Mouse (Mus musculus) kidney, embryonic 14.5 days (tissue): Measurements from ENCODE around the gene Slc25a47. TPM values are rescaled to one million over a fixed set of nuclear protein-coding genes. Genes with fewer than 3 reads are reported as not detected.

ENCODE experiments used
- ATAC-seq: fragments of 200-750 bp; cut with Nextera tagmentation; 2 replicates; pipeline ENCODE4 v1.8.0; 2017; ENCODE audit warnings: moderate number of reproducible peaks, mild to moderate bottlenecking, moderate TSS enrichment, moderate library complexity; ENCODE audit not compliant: low FRiP score, low TSS enrichment
- H3K27ac ChIP-seq: fragments of 300-500 bp; sonication (generic); 2 replicates; pipeline ENCODE4 v1.5.1; 2014; ENCODE audit warnings: low read depth, mild to moderate bottlenecking, low read length, moderate library complexity, mixed read lengths
- H3K27me3 ChIP-seq: fragments of 300-500 bp; sonication (generic); 2 replicates; pipeline ENCODE4 v1.6.1; 2014; ENCODE audit warnings: mild to moderate bottlenecking, low read length; ENCODE audit not compliant: control insufficient read depth, insufficient read depth
- H3K36me3 ChIP-seq: fragments of 300-500 bp; sonication (generic); 2 replicates; pipeline ENCODE4 v1.6.1; 2014; ENCODE audit warnings: low read length, mixed read lengths; ENCODE audit not compliant: control insufficient read depth, insufficient read depth
- H3K4me1 ChIP-seq: fragments of 300-500 bp; sonication (generic); 2 replicates; pipeline ENCODE4 v1.6.1; 2014; ENCODE audit warnings: low read length, mixed read lengths; ENCODE audit not compliant: control insufficient read depth, insufficient read depth
- H3K4me2 ChIP-seq: fragments of 300-500 bp; sonication (generic); replicated peaks from 2 replicates; pipeline ENCODE4 v1.6.1; 2014; ENCODE audit warnings: low read depth, mild to moderate bottlenecking, low read length
- H3K4me3 ChIP-seq: fragments of 300-500 bp; sonication (generic); 2 replicates; pipeline ENCODE4 v1.5.1; 2014; ENCODE audit warnings: mild to moderate bottlenecking, low read length
- H3K9ac ChIP-seq: fragments of 300-500 bp; sonication (generic); 2 replicates; pipeline ENCODE4 v1.6.1; 2014; ENCODE audit warnings: low read depth, mild to moderate bottlenecking, low read length, moderate library complexity
- H3K9me3 ChIP-seq: fragments of 300-500 bp; sonication (generic); 2 replicates; pipeline ENCODE4 v1.6.1; 2016; ENCODE audit warnings: low read length; ENCODE audit not compliant: control insufficient read depth
- WGBS: fragments of 180-500 bp; shearing (Covaris S2); extraction: QIAGEN DNeasy Blood & Tissue Kit; methylation state at CpG from one replicate; pipeline ENCODE4 v1.1.7; 2014; 5-methylcytosine and 5-hydroxymethylcytosine counted together
- polyA plus RNA-seq: library from polyadenylated mRNA; unstranded; fragments of >200 nt; fragmentation: Nextera tagmentation; extraction: Ambion mirVana; gene quantifications from 2 replicates; pipeline ENCODE4 v1.2.1, GENCODE M21; 2014

The Slc25a47 gene
- polyA plus RNA-seq, 1 experiment from 2014 or later = 7.6 TPM

DNA sequence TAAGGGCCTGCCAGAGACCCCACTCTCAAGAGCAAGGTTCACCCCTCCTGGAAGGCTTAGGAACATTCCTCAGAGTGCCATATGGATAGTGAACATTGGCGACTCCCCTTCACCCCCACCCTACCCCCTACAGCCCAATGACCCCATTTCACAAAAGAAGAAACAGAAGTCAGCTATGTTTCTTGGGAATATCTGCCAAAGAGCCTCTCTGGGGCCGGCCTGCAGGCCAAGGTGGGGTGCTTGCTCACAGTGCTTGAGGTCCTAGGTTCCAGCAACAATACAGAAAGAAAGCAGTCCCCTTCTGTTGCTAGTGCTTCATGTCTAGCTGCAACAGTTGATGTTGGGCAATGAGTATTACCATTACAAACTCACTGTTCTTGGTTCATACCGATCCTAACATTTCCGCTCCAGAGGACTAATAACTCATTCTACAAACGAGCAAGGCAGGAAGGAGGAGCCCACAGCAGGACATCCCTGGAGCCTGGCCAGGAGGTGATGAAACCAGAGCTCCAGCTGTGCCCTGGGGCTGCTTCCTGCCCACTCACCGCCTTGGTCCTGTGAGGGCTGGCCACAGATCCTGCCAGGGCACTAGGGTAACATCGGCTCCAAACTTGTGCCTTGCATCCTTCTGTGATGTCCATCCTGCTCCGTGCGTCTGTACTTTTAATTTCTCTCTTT is 3.7 kb upstream of the Slc25a47 start:
- 44% methylated on average over 9 of the region's 9 CpGs for WGBS
- no peak overlapping the region for H3K4me2 ChIP-seq
- no peaks in the 10 kb centered on the region for H3K27me3 ChIP-seq
- no peak overlapping the region for H3K27ac ChIP-seq
- H3K36me3 ChIP-seq = peaks cover 3% of the 10 kb centered on the region; the same call in 1 of the 2 replicates
- no peak overlapping the region for H3K4me3 ChIP-seq
- no peak overlapping the region for H3K9ac ChIP-seq
- H3K9me3 ChIP-seq = no peaks in the 10 kb centered on the region; the same call in 1 of the 2 replicates
- ATAC-seq = no peak
- peaks cover 20% of the 10 kb centered on the region for H3K4me1 ChIP-seq

DNA sequence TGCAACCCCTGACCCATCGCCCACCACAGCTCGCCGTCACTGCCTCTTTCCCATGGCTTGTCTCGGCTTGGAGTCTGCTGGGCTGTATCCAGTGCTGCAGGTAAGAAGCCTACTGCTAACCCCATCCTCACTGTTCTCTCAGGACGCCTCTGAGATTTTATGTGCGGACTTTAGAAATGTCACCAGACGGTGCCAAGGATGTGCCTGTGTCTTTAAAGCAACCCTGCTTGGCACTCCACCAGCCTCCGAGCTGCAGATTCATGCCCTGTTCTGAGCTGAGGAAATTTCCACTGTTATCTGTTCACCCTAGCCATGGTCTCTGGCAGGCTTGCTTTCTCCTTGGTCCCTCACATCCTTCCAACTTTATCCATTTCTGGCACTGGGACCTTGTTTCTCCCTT is 3.0 kb upstream of the Slc25a47 start:
- ATAC-seq = no peak

DNA sequence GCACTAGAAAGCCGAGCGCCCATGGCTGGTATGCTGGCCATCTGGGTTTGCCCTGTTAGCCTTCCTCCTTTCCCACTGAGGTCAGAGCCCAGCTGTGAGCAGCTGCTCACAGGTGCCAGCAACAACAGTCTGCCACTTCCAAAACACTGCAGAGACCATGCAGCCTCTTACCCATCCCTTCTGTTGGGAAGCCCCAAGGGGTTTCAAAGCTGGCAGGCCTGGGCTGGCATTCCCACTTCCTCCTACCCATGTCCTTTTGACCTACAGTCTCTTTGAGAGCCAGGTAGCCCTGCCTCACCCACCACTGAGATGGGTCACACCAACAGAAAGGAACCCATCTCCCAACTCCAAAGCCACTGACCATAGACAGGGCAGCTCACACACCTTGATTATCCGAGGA is 2.4 kb upstream of the Slc25a47 start:
- WGBS = 82% methylated on average over 3 of the region's 3 CpGs

More for the DNA sequence above, 3.0 kb upstream of the Slc25a47 start:
- Histone ChIP-seq H3K4me3 (no peak overlapping the region), H3K9me3 (no peaks in the 10 kb centered on the region; the same call in 1 of the 2 replicates), H3K9ac (no peak overlapping the region), H3K27me3 (no peaks in the 10 kb centered on the region), H3K4me1 (peaks cover 28% of the 10 kb centered on the region), H3K36me3 (no peaks in the 10 kb centered on the region), H3K4me2 (no peak overlapping the region), H3K27ac (no peak overlapping the region)
- 82% methylated on average over 8 of the region's 8 CpGs for WGBS

DNA sequence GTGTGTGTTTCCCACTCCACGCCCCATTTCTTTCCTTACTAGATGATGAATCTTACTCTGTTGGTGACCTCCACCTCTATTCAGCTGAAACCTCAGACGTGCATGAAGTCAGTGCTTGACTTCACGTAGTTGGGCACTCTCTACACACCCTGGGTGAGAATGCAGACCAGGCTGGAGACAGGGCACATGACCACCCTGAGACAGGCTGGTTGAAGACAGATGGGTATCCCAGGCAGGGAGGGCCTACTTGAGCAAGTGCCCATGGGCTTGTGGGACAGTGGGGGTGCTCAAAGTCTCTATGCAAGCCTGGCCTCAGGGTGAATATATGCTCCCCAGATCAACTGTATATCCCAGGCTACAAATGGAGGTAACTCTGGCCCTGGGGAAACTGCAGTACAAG is 1.5 kb upstream of the Slc25a47 start:
- ATAC-seq = no peak
- peaks cover 33% of the 10 kb centered on the region for H3K4me1 ChIP-seq
- no peak overlapping the region for H3K4me3 ChIP-seq
- H3K36me3 ChIP-seq = no peaks in the 10 kb centered on the region
- no peaks in the 10 kb centered on the region for H3K27me3 ChIP-seq
- no peak overlapping the region for H3K9ac ChIP-seq
- H3K9me3 ChIP-seq = no peaks in the 10 kb centered on the region
- H3K4me2 ChIP-seq = no peak overlapping the region
- 50% methylated on average over 3 of the region's 3 CpGs for WGBS
- H3K27ac ChIP-seq = no peak overlapping the region

More for the DNA sequence above, 2.4 kb upstream of the Slc25a47 start:
- H3K36me3 ChIP-seq = no peaks in the 10 kb centered on the region
- peaks cover 33% of the 10 kb centered on the region for H3K4me1 ChIP-seq
- ATAC-seq = no peak
- H3K4me3 ChIP-seq = no peak overlapping the region
- H3K4me2 ChIP-seq = no peak overlapping the region
- no peak overlapping the region for H3K9ac ChIP-seq
- H3K27me3 ChIP-seq = no peaks in the 10 kb centered on the region
- no peak overlapping the region for H3K27ac ChIP-seq
- no peaks in the 10 kb centered on the region for H3K9me3 ChIP-seq

DNA sequence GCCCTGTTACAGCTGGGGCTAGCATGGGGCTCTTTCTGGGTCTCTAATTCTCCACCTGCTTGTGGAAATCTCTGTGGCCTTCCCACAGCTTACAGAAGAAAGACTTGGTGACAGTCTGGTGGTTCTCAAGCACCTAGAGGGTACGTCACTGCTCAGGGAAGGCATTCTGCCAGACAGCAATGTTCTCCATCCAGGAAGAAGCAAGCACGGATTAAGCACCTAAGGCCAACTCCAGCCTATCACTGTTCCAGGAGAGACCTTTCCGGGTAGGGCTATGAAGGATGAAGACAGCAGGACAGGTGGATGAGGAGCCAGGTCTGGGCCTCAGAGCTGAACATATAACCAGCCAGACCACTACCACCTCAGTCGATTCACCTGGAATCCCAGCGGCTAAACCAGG is 1.1 kb upstream of the Slc25a47 start:
- no peak for ATAC-seq
- no peak overlapping the region for H3K9ac ChIP-seq
- no peaks in the 10 kb centered on the region for H3K36me3 ChIP-seq
- no peak overlapping the region for H3K27ac ChIP-seq
- H3K9me3 ChIP-seq = no peaks in the 10 kb centered on the region
- no peaks in the 10 kb centered on the region for H3K27me3 ChIP-seq
- H3K4me2 ChIP-seq = peak overlapping the region; percentile 98
- H3K4me3 ChIP-seq = peak overlapping the region; percentile 69
- WGBS = 39% methylated on average over 5 of the region's 5 CpGs
- H3K4me1 ChIP-seq = peaks cover 33% of the 10 kb centered on the region

DNA sequence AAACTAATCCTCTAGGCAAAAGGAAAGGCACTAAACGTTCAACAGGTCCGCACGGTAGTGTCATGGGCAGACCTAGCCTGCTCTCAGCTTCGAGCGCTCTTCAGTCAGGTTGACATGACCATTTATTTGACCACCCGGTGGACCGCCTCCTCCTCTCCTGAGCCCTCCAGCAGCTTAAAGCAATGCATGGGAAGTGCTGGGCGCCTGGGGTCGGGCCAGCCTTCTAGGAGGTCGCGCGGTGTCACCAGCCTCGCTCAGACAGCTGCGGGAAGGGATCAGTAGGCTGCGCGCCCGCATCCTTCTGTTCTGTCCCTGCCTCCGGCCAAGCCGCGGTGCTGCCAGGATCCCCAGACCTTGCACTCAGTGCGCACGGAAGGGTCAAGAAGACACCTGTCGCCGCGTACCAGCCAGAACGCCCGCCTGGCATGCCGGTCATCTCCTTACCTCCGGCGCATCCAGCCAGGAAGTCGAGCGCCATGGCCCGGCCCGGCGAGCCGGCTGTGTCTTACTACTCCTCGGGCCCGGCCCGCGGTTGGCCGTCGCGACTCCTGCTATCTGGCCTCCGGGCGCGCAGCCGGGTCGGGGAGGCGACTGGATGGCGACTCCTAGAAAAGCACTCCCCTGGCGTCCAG is 522 bp upstream of the Slc25a47 start:
- H3K9ac ChIP-seq = peak overlapping the region; percentile 77
- H3K4me3 ChIP-seq = peak overlapping the region; percentile 69
- peak; percentile 5; the same call in 1 of the 2 replicates for ATAC-seq
- no peaks in the 10 kb centered on the region for H3K27me3 ChIP-seq
- H3K4me1 ChIP-seq = peaks cover 33% of the 10 kb centered on the region
- H3K9me3 ChIP-seq = no peaks in the 10 kb centered on the region
- peak overlapping the region; percentile 98 for H3K4me2 ChIP-seq
- no peaks in the 10 kb centered on the region for H3K36me3 ChIP-seq
- 2% methylated on average over 51 of the region's 51 CpGs for WGBS
- H3K27ac ChIP-seq = no peak overlapping the region

DNA sequence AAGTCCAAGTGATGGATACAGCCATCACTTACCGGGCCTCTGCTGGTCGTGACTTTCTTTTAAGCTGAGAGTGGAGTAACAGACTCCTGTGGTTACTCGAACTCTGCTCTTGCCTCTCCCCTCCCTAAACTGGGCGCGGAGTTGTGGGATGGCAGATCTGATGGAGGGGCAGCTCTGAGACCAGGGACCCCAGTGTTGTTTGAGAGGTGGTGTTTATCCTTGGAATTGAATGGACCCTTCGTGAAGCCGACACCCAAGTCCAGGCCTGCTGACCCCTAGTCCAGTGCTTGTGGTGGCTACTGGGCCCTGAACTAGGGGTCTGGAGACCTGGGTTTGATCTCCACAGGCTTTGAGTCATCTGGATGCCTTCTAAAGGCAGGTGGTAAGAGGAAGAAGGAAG is 876 bp downstream of the Slc25a47 start:
- peak overlapping the region; percentile 57; the same call in 1 of the 2 replicates for H3K27ac ChIP-seq
- H3K4me1 ChIP-seq = peaks cover 33% of the 10 kb centered on the region
- no peaks in the 10 kb centered on the region for H3K27me3 ChIP-seq
- no peak for ATAC-seq
- H3K4me3 ChIP-seq = peak overlapping the region; percentile 69
- H3K9ac ChIP-seq = peak overlapping the region; percentile 75
- peak overlapping the region; percentile 98 for H3K4me2 ChIP-seq
- H3K36me3 ChIP-seq = peaks cover 11% of the 10 kb centered on the region; the same call in 1 of the 2 replicates
- H3K9me3 ChIP-seq = no peaks in the 10 kb centered on the region
- 43% methylated on average over 7 of the region's 7 CpGs for WGBS

DNA sequence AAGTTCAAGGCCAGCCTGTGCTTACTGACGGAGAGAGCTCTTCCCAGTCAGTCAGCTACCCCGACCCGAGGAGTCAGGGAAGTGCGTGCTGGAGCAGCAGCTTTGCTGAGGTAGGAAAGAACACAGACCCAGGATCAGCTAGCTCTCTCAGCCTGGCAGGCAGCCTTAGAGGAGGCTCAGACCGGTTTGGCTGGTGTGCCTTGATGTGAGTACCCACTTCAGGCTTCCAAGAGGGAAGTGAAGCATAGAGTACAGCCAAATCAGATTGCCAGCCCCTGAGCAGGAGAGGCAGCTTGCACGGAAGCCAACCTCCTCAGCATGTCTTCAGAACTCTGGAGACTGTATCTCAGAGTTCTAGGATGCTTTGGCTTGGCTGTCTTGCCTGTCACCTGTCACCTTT is 5.3 kb downstream of the Slc25a47 start:
- no peak for ATAC-seq
- H3K9ac ChIP-seq = no peak overlapping the region
- WGBS = 81% methylated on average over 6 of the region's 6 CpGs
- peaks cover 19% of the 10 kb centered on the region for H3K4me1 ChIP-seq
- no peak overlapping the region for H3K27ac ChIP-seq
- no peak overlapping the region for H3K4me3 ChIP-seq
- peaks cover 39% of the 10 kb centered on the region for H3K36me3 ChIP-seq
- no peaks in the 10 kb centered on the region for H3K9me3 ChIP-seq
- H3K4me2 ChIP-seq = no peak overlapping the region
- H3K27me3 ChIP-seq = no peaks in the 10 kb centered on the region

DNA sequence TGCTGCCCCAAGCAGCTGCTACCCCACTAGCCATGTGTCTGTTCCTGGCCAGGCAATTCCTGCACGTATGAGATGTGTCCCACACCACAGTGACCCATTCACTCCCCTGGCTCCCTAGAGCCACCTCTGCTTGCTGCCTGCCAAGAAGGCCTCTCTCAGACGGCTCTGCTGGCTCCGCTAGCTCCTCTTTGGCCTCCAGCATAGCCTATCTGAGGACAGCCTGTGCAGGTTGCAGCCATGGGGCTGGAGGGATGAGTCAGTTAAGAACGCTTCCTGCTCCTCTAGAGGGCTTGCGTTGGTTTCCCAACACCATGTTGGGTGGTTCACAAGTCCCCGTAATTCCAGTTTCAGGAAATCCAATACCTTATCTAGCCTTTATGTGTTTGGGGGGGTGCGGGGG is 6.8 kb downstream of the Slc25a47 start:
- H3K9ac ChIP-seq = no peak overlapping the region
- no peaks in the 10 kb centered on the region for H3K27me3 ChIP-seq
- H3K4me1 ChIP-seq = peaks cover 7% of the 10 kb centered on the region
- H3K9me3 ChIP-seq = no peaks in the 10 kb centered on the region
- no peak overlapping the region for H3K4me2 ChIP-seq
- H3K36me3 ChIP-seq = peaks cover 39% of the 10 kb centered on the region
- ATAC-seq = no peak
- H3K27ac ChIP-seq = no peak overlapping the region
- WGBS = 88% methylated on average over 7 of the region's 7 CpGs
- no peak overlapping the region for H3K4me3 ChIP-seq
